Mouse (Mus musculus) midbrain, embryonic 10.5 days (tissue): ENCODE data around the gene Gp5. TPM values are rescaled to one million over a fixed set of nuclear protein-coding genes. Genes with fewer than 3 reads are reported as not detected.
A peak's percentile ranks its signal among the peaks of the same experiment; 100 is the strongest.

ENCODE experiments used
- DNase-seq: peaks from one replicate; pipeline ENCODE4 v3.0.0-alpha.2; 2017; ENCODE audit warnings: low spot score
- H3K27ac ChIP-seq: fragments of 300-500 bp; sonication (generic); replicated peaks from 2 replicates; pipeline ENCODE4 v1.5.1; 2016; ENCODE audit warnings: mild to moderate bottlenecking
- H3K27me3 ChIP-seq: fragments of 300-500 bp; sonication (generic); 2 replicates; pipeline ENCODE4 v1.6.1; 2016; ENCODE audit warnings: low read depth, mild to moderate bottlenecking; ENCODE audit not compliant: poor library complexity, severe bottlenecking
- H3K36me3 ChIP-seq: fragments of 300-500 bp; sonication (generic); 2 replicates; pipeline ENCODE4 v1.6.1; 2016; ENCODE audit warnings: mild to moderate bottlenecking, moderate library complexity
- H3K4me1 ChIP-seq: fragments of 300-500 bp; sonication (generic); 2 replicates; pipeline ENCODE4 v1.6.1; 2016
- H3K4me3 ChIP-seq: fragments of 300-500 bp; sonication (generic); 2 replicates; pipeline ENCODE4 v1.5.1; 2016; ENCODE audit warnings: mild to moderate bottlenecking, moderate library complexity
- H3K9me3 ChIP-seq: fragments of 300-500 bp; sonication (generic); replicated peaks from 2 replicates; pipeline ENCODE4 v1.6.1; 2016; ENCODE audit warnings: mild to moderate bottlenecking
- WGBS: fragments of 180-500 bp; shearing (Covaris S2); methylation state at CpG from one replicate; pipeline ENCODE4 v1.1.7; 2016; 5-methylcytosine and 5-hydroxymethylcytosine counted together
- polyA plus RNA-seq: library from polyadenylated mRNA; unstranded; fragments of >200 nt; fragmentation: Nextera tagmentation; extraction: Ambion mirVana; gene quantifications from 2 replicates; pipeline ENCODE4 v1.2.1, GENCODE M21; 2016

The Gp5 gene
- polyA plus RNA-seq, 1 experiment from 2014 or later = 1.9 TPM

DNA sequence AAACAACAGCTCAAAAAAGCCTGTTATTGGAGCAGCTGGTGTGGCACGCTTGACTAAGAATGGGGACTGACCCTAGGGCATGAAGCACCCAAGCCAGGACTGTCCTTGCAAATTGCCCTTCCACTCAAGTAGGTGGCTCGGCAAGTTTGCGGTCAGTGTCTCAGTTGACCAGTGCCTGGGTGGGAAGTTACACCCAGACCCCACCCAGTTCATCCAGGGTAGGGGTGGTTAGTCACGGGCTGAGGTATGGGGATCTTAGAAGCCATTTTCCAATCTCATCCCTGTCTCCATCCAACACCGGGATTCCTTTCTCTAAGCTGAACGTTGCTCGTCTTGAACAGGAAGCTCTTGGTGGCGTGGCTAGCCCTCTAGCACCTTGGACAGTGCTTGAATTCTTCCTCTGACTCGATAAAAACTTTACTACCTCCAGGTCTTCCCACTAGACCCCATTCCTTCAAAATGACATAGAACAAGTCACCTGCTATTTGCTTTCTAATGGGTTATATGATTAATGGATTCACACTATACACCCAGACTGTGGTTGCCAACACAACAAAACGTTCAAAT, 10.8 kb downstream of the Gp5 start:
- no peaks in the 10 kb centered on the region for H3K36me3 ChIP-seq
- peaks cover 29% of the 10 kb centered on the region for H3K27me3 ChIP-seq
- no peaks in the 10 kb centered on the region for H3K4me1 ChIP-seq
- H3K27ac ChIP-seq = no peak overlapping the region
- H3K9me3 ChIP-seq = no peaks in the 10 kb centered on the region
- H3K4me3 ChIP-seq = no peak overlapping the region
- 70% methylated on average over 10 of the region's 10 CpGs for WGBS
- no peak for DNase-seq

DNA sequence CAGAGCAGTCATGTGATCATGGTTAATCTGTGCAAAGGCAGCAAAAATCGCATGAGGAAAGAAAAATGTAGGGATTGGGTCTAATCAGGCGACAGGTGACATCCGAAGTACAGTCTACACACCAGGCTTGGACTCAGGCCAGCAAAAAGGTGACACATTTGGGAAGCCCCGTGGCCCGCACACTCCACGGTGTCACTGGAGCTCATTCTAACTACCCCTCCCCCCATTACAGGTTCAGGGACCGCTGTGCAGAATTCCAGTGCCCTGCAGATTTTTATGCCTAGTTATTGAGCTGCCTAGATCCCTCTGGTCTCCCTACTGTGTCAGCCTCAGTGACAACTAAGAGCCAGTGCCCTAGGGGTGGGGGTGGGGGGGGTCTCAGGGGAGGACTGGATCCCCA, 13.1 kb downstream of the Gp5 start:
- Histone ChIP-seq H3K9me3 (no peaks in the 10 kb centered on the region), H3K36me3 (no peaks in the 10 kb centered on the region), H3K27me3 (peaks cover 7% of the 10 kb centered on the region; the same call in 1 of the 2 replicates), H3K27ac (no peak overlapping the region), H3K4me1 (no peaks in the 10 kb centered on the region), H3K4me3 (no peak overlapping the region)
- no peak for DNase-seq
- 91% methylated on average over 7 of the region's 7 CpGs for WGBS

DNA sequence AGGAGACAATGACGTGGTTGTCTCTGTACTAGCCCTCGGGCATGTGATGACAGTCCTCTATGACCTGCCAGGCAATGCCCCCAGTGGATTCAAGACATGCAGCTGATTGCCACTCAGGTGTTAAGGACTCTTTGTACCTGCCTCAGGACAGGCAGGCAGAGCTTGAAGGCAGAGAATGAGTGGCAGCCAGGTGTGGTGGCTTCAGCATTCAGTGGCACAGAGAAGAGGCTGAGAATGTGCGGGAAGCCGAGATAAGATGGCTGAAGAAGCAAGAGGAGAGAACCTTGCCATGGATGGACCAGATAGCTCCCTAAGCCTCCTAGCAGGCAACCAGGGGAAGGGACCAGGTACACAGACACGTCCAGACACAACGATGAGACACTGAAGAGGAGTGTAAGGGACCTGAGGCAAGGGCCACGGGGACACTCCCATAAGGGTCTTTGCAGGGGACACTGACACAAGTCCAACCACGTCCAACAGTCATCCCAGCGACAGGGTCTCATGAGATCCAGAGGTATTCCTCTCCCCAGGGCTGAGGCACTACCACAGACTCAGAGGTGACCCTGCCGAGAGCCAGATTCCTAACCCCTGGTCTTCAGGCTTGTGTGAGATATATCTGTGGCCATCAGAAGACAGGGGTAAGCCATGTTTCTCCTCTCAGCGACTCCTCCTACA, 13.8 kb downstream of the Gp5 start:
- Histone ChIP-seq H3K9me3 (no peaks in the 10 kb centered on the region), H3K27me3 (0 out of 2 replicates have a peak, but pooled peaks cover 3% of the 10 kb centered on the region), H3K4me1 (no peaks in the 10 kb centered on the region), H3K36me3 (no peaks in the 10 kb centered on the region), H3K27ac (no peak overlapping the region), H3K4me3 (no peak overlapping the region)
- DNase-seq = no peak
- 89% methylated on average over 11 of the region's 11 CpGs for WGBS

DNA sequence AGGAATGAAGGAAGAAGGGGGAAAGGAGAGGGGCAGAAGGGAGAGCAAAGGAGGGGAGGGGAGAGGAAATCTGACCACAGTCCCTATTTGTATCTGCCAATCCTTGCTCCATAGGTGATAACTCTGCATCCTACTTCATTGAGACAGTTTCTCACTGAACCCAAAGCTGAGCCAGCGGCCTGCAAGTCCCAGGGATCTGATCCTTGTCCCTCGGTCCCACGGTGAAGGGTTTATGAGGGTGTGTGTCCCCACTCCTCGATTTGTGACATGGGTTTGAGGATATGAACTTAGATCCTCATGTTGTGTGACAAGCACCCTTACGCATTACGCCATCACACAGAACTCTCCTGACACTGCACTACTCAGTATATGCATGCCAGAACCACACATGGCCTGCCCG, 15.5 kb downstream of the Gp5 start:
- Histone ChIP-seq H3K4me3 (no peak overlapping the region), H3K4me1 (peaks cover 5% of the 10 kb centered on the region; the same call in 1 of the 2 replicates), H3K36me3 (no peaks in the 10 kb centered on the region), H3K27me3 (no peaks in the 10 kb centered on the region), H3K9me3 (no peaks in the 10 kb centered on the region), H3K27ac (no peak overlapping the region)
- WGBS = 91% methylated on average over 7 of the region's 7 CpGs
- no peak for DNase-seq

DNA sequence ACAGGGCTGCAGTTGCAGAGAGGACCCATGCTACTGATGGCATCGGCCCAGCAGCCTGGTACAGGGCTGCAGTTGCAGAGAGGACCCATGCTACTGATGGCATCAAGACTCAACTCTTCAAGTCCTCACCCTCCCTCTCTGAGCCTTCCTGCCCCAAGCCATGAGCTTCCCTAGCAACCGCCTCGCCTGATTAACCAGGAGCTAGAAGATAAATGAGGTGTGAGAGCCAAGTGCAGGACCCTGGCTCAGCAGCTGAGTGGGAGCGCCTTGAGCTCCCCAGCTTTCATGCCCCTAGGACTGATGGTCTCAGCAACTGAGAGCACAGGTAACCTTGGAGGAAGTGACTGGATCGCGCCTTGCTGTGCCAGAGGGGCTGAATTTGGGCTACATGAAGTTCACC, 20.1 kb downstream of the Gp5 start:
- 79% methylated on average over 6 of the region's 6 CpGs for WGBS
- H3K27me3 ChIP-seq = peaks cover 29% of the 10 kb centered on the region
- no peak for DNase-seq
- H3K4me3 ChIP-seq = no peak overlapping the region
- H3K36me3 ChIP-seq = no peaks in the 10 kb centered on the region
- no peaks in the 10 kb centered on the region for H3K9me3 ChIP-seq
- no peak overlapping the region for H3K27ac ChIP-seq
- peaks cover 9% of the 10 kb centered on the region; the same call in 1 of the 2 replicates for H3K4me1 ChIP-seq

DNA sequence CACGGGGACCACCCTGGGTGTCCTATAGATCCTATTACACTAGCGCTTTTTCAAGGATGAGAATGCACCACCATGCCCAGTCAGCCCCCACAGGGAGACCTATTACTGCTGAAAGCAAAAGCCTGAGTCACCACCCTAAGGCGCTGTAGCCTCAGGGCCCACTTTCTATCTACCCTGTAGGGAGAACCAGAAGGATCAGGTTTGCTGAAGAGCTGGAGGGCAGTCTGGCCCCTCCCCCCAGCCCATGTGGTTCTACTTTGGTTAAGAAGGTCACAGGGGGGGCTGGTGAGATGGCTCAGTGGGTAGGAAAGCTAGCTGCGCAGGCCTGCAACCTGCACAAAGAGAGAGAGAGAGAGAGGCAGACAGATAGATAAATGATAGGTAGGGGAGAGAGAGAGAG, 24.9 kb downstream of the Gp5 start:
- no peaks in the 10 kb centered on the region for H3K9me3 ChIP-seq
- no peak for DNase-seq
- H3K27ac ChIP-seq = no peak overlapping the region
- 58% methylated on average over 4 of the region's 4 CpGs for WGBS
- peaks cover 76% of the 10 kb centered on the region for H3K27me3 ChIP-seq
- H3K4me3 ChIP-seq = no peak overlapping the region
- peaks cover 37% of the 10 kb centered on the region for H3K4me1 ChIP-seq
- H3K36me3 ChIP-seq = no peaks in the 10 kb centered on the region

DNA sequence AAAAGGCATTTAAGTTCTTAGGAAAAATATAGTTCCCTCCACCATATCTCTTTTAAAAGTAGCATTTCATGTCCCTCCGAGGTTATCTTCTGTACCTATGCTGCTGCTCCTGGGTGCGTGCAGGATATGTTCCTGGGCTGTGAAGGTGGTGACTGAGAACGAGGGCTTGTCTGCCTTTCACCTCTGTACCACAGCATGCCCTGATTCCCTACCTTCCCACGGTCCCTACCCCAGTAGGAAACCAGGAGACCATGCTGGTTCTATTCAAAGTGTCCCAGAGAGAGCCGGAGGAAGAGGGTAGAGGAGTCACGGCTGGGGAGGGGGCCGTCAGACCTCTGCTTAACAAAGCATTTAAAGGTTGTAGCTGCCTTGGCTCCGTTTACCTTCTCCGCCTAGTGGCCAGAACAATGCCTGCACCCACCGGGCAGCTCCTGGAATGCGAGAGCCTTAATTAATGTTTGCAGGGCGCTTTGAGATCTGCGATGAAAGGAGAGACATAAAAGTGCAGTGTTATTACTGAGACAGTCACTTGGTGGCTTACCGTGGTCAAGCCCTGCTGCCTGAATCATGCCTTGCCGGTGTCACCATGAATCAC, 26.7 kb downstream of the Gp5 start:
- H3K36me3 ChIP-seq = no peaks in the 10 kb centered on the region
- no peak overlapping the region for H3K27ac ChIP-seq
- WGBS = 2% methylated on average over 15 of the region's 15 CpGs
- H3K4me3 ChIP-seq = peak overlapping the region; percentile 38
- H3K4me1 ChIP-seq = peaks cover 36% of the 10 kb centered on the region
- peak; percentile 74 for DNase-seq
- H3K9me3 ChIP-seq = no peaks in the 10 kb centered on the region
- H3K27me3 ChIP-seq = peaks cover 82% of the 10 kb centered on the region

DNA sequence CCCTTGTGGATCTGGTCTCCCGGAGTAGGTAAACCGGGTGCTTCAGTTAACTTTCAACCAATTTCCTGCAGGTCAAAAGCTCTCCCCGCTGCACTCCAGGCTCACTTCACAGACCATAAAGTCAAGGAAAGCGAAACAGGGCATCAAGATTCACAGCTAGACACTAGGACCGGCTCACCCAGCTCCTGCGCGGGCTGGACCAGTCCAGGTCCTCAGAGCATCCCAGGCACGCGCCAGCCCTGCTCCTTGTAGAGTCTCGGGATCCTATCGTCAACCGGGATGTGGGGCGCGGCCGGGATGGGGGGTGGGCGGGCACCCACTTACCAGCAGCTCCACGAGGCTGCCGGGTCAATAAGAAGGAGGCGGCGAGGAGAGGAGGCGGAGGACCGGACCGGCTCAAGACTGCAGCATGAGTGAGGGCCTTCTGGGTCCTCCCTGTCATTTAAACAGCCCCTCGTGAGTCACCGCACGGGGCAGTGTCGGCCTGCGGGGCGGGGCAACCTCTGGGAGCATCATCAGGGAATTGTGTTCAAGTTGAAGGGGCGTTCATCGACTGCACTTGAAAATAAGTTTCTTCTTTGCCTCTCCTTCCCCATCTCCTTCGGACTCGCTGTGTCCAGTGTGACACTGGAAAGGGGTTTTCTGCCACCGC, 27.6 kb downstream of the Gp5 start, which contains the start of gene Lrrc15:
Gene Lrrc15 (minus strand): TSS at position 413 of the 652 bp plus-strand sequence.
- Histone ChIP-seq H3K27me3 (peaks cover 73% of the 10 kb centered on the region), H3K27ac (no peak within 1 kb of the TSS)

DNA sequence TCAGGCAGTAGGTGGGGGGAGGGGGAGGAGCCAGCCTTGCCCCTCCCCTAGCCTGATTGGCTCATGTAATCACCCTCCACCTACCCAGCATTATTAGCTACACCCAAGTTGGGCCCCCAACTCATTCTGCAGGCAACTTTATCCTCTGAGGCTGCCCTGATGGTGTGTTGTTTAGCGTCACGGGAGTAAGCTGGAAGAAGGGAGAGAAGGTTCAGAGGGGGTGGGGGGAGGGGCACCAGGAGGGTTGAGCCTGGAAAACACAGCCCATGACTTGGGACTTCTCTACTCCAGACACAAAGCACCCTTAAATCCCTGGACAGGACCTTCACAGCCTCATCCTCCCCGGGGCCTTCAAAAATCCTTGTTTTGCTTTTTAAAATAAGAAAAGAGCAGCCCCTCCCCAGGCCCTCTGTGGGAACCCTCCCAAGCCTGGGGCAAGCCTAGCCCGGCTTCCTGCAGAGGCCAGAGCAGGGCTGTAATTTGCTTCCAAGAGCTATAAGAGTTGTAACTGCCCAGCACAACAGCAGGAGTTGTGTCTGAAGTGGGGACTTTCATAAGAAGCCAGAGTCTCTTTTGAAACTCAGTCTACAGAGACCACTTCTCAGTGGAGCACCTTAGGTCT, 29.8 kb downstream of the Gp5 start:
- H3K27ac ChIP-seq = no peak overlapping the region
- peaks cover 57% of the 10 kb centered on the region for H3K27me3 ChIP-seq

More for the DNA sequence above, 27.6 kb downstream of the Gp5 start, which contains the start of gene Lrrc15:
- no peaks in the 10 kb centered on the region for H3K9me3 ChIP-seq
- H3K36me3 ChIP-seq = no peaks in the 10 kb centered on the region
- peak within 1 kb of the TSS; percentile 51 for H3K4me3 ChIP-seq
- peaks cover 36% of the 10 kb centered on the region for H3K4me1 ChIP-seq
- peak; percentile 68 for DNase-seq
- 9% methylated on average over 34 of the region's 34 CpGs for WGBS

DNA sequence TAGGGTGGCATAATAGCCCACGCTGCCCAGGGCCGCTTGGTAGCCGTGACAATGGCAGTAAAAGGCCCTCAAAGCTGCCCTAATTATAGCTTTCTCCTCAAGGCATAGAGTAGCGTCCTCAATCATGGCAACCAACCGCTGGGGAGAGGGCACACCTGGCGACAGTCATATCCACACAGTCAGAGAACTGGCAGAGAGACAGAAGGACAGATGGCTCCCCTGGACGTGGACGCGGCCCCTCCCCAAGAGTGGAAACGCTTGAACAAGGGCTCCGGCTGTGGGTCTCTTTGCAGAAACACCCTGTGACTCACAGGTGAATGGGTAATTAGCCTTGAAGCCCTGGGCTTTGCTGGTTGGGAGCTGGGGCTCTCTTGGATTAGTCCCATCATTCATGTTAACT, 32.2 kb downstream of the Gp5 start:
- 92% methylated on average over 11 of the region's 11 CpGs for WGBS
- Histone ChIP-seq H3K36me3 (no peaks in the 10 kb centered on the region), H3K9me3 (no peaks in the 10 kb centered on the region), H3K27me3 (peaks cover 34% of the 10 kb centered on the region), H3K4me1 (peaks cover 18% of the 10 kb centered on the region), H3K27ac (no peak overlapping the region), H3K4me3 (no peak overlapping the region)
- no peak for DNase-seq

More for the DNA sequence above, 29.8 kb downstream of the Gp5 start:
- no peaks in the 10 kb centered on the region for H3K36me3 ChIP-seq
- H3K4me1 ChIP-seq = peaks cover 35% of the 10 kb centered on the region
- no peak for DNase-seq
- WGBS = 7% methylated on average over 4 of the region's 4 CpGs
- H3K9me3 ChIP-seq = no peaks in the 10 kb centered on the region
- no peak overlapping the region for H3K4me3 ChIP-seq

DNA sequence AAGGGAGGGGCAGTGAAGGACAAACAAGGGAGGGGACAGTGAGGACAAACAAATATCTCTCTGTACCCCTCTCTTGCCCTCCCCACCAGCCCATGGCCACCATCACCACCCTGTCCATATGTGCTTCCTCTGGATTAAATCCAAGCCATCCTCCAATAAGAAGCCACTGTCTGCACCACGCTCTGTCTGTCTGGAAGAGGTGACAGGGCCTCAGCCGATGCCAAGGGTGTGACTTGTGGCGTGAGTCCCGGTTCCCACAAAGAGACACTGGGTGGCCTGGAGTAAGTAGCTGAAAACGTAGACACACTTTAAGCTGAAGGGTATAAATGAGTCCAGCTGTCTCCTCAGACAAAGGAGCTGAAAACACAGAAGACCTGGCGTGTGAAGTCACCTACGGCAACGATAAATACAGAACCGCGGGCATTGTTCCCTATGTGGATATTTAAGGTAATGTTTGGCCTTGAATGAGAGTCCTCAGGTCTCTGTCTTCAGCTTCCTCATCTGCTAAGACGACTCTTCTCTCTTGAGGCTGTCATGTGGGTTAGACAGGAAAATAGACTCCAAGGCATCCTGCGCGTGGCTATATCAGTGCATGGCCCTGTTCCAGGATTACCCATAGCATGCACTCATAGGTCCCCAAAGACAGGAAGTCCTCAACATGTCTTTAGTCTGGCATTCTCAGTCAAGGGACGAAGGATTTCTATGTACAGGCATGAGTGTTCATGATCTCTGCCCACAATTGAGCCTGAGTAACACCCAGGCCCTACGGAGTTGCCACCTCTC, 34.8 kb downstream of the Gp5 start:
- no peaks in the 10 kb centered on the region for H3K9me3 ChIP-seq
- H3K4me1 ChIP-seq = peaks cover 10% of the 10 kb centered on the region
- H3K36me3 ChIP-seq = no peaks in the 10 kb centered on the region
- no peak for DNase-seq
- H3K4me3 ChIP-seq = no peak overlapping the region
- 85% methylated on average over 15 of the region's 15 CpGs for WGBS
- no peak overlapping the region for H3K27ac ChIP-seq
- peaks cover 7% of the 10 kb centered on the region for H3K27me3 ChIP-seq

DNA sequence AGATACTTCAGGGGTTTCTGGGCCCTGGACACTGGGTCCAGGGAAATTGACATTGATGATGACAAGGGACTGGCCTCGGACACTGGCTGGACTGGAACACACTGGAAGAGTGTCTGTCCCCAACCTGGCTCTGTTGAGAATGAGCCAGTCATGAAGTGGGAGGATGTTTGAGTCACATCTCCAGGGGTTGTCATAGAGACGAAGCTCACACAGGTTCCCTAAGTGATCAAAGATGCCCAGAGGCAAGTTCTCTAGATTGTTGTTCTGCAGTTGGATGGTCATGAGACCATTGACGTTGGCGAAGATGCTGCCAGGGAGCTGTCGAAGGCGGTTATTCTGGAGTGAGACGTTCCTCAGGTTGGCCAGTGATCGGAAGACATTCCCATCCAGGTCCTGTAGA, 37.5 kb downstream of the Gp5 start:
- no peak for DNase-seq
- Histone ChIP-seq H3K9me3 (no peaks in the 10 kb centered on the region), H3K4me3 (no peak overlapping the region), H3K36me3 (no peaks in the 10 kb centered on the region), H3K27me3 (peaks cover 6% of the 10 kb centered on the region; the same call in 1 of the 2 replicates), H3K4me1 (peaks cover 5% of the 10 kb centered on the region; the same call in 1 of the 2 replicates), H3K27ac (no peak overlapping the region)
- 94% methylated on average over 8 of the region's 8 CpGs for WGBS
